Mouse (Mus musculus) hindbrain, embryonic 15.5 days (tissue): Measurements from ENCODE around the gene Eddm3b. TPM values are rescaled to one million over a fixed set of nuclear protein-coding genes. Genes with fewer than 3 reads are reported as not detected.
"Not testable (repeated sequence)": the region's sequence is repeated elsewhere in the genome, so short reads cannot be mapped to it uniquely, and the experiment has no call there.

ENCODE experiments used
- ATAC-seq: fragments of 200-750 bp; cut with Nextera tagmentation; 2 replicates; pipeline ENCODE4 v1.8.0; 2017; ENCODE audit warnings: low read depth, moderate number of reproducible peaks, moderate TSS enrichment; ENCODE audit not compliant: low FRiP score
- H3K27ac ChIP-seq: fragments of 300-500 bp; sonication (generic); replicated peaks from 2 replicates; pipeline ENCODE4 v1.5.1; 2015; ENCODE audit warnings: mild to moderate bottlenecking, inconsistent platforms
- H3K27me3 ChIP-seq: fragments of 300-500 bp; sonication (generic); 2 replicates; pipeline ENCODE4 v1.6.1; 2015; ENCODE audit warnings: control low read depth, inconsistent platforms
- H3K36me3 ChIP-seq: fragments of 300-500 bp; sonication (generic); 2 replicates; pipeline ENCODE4 v1.6.1; 2015; ENCODE audit warnings: control low read depth, inconsistent platforms
- H3K4me1 ChIP-seq: fragments of 300-500 bp; sonication (generic); replicated peaks from 2 replicates; pipeline ENCODE4 v1.6.1; 2015; ENCODE audit warnings: control low read depth, inconsistent platforms
- H3K4me2 ChIP-seq: fragments of 300-500 bp; sonication (generic); 2 replicates; pipeline ENCODE4 v1.6.1; 2015; ENCODE audit warnings: moderate library complexity, mild to moderate bottlenecking, inconsistent platforms
- H3K4me3 ChIP-seq: fragments of 300-500 bp; sonication (generic); 2 replicates; pipeline ENCODE4 v1.5.1; 2015; ENCODE audit warnings: mild to moderate bottlenecking, inconsistent platforms
- H3K9ac ChIP-seq: fragments of 300-500 bp; sonication (generic); 2 replicates; pipeline ENCODE4 v1.6.1; 2015; ENCODE audit warnings: inconsistent platforms
- H3K9me3 ChIP-seq: fragments of 300-500 bp; sonication (generic); 2 replicates; pipeline ENCODE4 v1.6.1; 2016; ENCODE audit warnings: control low read depth, inconsistent platforms
- WGBS: fragments of 180-500 bp; shearing (Covaris S2); methylation state at CpG from one replicate; pipeline ENCODE4 v1.1.7; 2015; 5-methylcytosine and 5-hydroxymethylcytosine counted together
- polyA plus RNA-seq: library from polyadenylated mRNA; unstranded; fragments of >200 nt; fragmentation: Nextera tagmentation; extraction: Ambion mirVana; gene quantifications from 2 replicates; pipeline ENCODE4 v1.2.1, GENCODE M21; 2015

The Eddm3b gene
- polyA plus RNA-seq, 1 experiment from 2014 or later: not detected

DNA sequence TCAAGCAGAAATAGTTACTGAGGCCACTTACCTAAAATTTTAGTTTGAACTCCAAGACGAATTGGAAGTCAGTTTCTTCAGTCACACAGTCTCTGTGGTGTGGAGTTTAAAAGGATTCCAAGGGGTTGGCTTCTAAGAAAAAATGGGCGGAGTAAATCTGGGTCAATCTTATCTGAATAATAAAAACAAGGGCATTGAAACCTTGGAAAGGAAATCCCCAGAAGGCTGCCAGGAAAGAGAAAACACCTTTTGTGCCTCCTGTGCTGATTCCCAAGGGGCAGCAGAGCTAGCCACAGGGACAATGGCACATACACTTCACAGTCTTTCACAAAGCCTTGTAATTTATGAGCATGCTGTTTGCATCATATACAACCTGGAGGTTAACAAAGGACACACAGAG is 32.5 kb downstream of the Eddm3b start, which contains the start of gene Rnase1:
Gene Rnase1 (minus strand): TSS at position 101 of the 400 bp plus-strand sequence.
- H3K4me2 ChIP-seq: no peak within 1 kb of the TSS
- H3K9me3 ChIP-seq: no peaks in the 10 kb centered on the region
- no peaks in the 10 kb centered on the region for H3K27me3 ChIP-seq
- WGBS: 36% methylated on average over 2 of the region's 2 CpGs
- H3K9ac ChIP-seq: no peak within 1 kb of the TSS
- no peaks in the 10 kb centered on the region for H3K36me3 ChIP-seq
- H3K4me3 ChIP-seq: no peak within 1 kb of the TSS
- H3K4me1 ChIP-seq: no peaks in the 10 kb centered on the region
- H3K27ac ChIP-seq: no peak within 1 kb of the TSS
- no peak for ATAC-seq

DNA sequence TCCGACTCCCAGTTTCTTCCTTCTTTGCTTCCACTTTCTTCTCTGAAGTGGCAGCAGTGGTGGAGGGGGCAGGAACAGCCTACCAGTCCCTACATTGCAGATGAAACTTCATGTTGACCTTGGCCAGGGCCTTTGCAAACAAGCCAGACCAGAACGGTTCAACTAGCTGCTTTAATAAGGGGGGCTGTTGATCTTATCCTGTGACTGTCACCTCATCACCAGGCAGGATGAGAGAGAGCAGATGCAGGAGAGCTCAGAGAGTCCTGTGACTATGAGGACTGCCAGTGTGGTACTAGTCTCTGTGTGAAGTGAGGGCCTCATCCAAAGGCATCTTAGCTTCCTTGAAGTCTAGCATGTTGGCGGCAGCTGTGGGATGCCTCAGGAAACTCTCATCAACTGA is 33.8 kb downstream of the Eddm3b start:
- Histone ChIP-seq H3K4me3 (no peak overlapping the region), H3K4me1 (no peaks in the 10 kb centered on the region), H3K9ac (no peak overlapping the region), H3K4me2 (no peak overlapping the region), H3K27me3 (no peaks in the 10 kb centered on the region), H3K36me3 (no peaks in the 10 kb centered on the region), H3K27ac (no peak overlapping the region), H3K9me3 (no peaks in the 10 kb centered on the region)
- ATAC-seq: no peak
- WGBS: 65% methylated on average over 3 of the region's 3 CpGs

DNA sequence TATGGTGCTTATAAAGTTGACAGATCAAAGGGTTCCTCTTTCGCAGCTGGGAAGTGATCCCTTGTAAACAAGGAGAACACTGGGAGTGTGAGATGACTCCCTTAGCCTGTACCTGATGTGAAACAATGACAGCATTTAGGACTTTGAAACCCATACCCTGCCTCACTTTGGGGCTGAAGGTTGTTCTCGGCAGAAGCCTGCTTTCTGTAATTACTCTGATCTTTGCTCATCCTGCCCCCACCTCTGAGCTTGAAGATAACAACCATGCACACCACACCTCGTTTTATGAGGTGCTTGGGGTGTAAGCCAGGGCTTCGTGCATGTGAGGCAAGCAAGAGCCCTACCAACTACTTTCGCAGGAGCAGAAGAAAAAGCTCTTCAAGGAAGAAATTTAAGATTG is 34.9 kb downstream of the Eddm3b start:
- Histone ChIP-seq H3K4me1 (no peaks in the 10 kb centered on the region), H3K36me3 (no peaks in the 10 kb centered on the region), H3K27ac (no peak overlapping the region), H3K9ac (no peak overlapping the region), H3K27me3 (no peaks in the 10 kb centered on the region), H3K4me3 (no peak overlapping the region), H3K4me2 (no peak overlapping the region), H3K9me3 (no peaks in the 10 kb centered on the region)
- 77% methylated on average over 5 of the region's 5 CpGs for WGBS
- no peak for ATAC-seq

GRCm38 (mm10) chr14:51150206-51150831 is 36.1 kb downstream of the Eddm3b start:
- Histone ChIP-seq H3K27ac (no peak overlapping the region), H3K9ac (no peak overlapping the region), H3K4me1 (no peaks in the 10 kb centered on the region), H3K27me3 (no peaks in the 10 kb centered on the region), H3K4me3 (no peak overlapping the region), H3K4me2 (no peak overlapping the region), H3K9me3 (no peaks in the 10 kb centered on the region), H3K36me3 (no peaks in the 10 kb centered on the region)
- WGBS: 84% methylated on average over 3 of the region's 3 CpGs
- no peak for ATAC-seq

DNA sequence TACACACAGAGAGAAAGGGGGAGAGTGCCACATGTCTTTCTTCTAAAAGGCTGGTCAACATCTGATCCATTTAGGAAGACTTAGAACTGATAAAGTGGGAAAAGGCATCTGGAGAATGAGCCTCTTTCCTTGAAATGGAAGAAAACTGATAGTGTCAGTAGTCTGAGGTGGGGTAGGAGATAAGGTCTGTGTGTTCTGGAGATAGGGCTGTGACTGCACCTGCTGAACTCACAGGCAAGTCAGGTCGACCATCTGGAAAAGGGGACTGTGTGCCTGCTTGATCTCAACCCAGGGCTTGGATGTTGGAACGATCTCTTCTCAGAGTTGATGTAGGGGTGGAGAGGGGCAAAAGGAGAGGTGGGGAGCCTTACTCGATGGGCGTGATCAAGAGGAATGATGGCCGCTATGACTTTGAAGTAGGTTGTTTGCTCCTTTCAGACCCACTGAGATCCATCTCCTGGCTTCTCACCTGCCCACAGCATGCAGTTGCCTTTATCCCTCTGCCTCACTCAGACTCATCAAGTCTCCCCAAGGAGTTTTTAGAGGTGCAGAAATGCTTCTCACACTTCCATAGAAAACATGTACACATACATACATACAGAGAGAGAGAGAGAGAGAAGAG is 38.1 kb downstream of the Eddm3b start:
- Histone ChIP-seq H3K27me3 (no peaks in the 10 kb centered on the region), H3K36me3 (no peaks in the 10 kb centered on the region), H3K4me2 (no peak overlapping the region), H3K27ac (no peak overlapping the region), H3K4me3 (no peak overlapping the region), H3K9me3 (no peaks in the 10 kb centered on the region), H3K9ac (no peak overlapping the region), H3K4me1 (no peaks in the 10 kb centered on the region)
- 88% methylated on average over 5 of the region's 5 CpGs for WGBS
- ATAC-seq: no peak

DNA sequence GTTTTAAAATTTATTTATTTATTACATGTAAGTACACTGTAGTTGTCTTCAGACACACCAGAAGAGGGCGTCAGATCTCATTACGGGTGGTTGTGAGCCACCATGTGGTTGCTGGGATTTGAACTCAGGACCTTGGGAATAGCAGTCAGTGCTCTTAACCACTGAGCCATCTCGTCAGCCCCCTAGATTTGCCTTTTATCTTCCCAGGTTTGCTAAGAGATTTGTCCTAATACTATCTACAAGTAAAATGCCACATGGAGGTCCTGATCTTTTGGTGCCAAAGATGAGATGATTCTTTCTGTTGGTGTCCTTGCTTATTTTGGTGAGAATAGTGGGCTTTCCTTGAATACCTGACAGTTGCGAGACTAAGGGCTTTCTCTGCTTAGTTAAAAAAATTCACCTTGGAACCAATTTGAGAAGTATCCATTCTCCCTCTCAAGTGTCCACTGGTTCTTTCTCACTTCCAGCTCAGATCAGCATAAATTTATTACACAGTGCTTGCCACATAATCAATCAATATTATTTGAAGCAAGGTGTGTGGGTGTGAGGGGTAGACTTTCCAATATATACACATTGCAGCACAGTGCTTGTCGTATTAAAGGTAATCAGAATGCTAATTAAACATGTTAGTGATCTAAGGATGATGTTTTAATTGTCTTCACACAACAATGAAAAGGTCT is 42.0 kb downstream of the Eddm3b start:
- no peak for ATAC-seq
- Histone ChIP-seq H3K4me1 (no peaks in the 10 kb centered on the region), H3K4me3 (no peak overlapping the region), H3K27me3 (no peaks in the 10 kb centered on the region), H3K36me3 (no peaks in the 10 kb centered on the region), H3K4me2 (no peak overlapping the region), H3K9ac (no peak overlapping the region), H3K9me3 (no peaks in the 10 kb centered on the region), H3K27ac (no peak overlapping the region)
- WGBS: 92% methylated on average over 5 of the region's 5 CpGs

DNA sequence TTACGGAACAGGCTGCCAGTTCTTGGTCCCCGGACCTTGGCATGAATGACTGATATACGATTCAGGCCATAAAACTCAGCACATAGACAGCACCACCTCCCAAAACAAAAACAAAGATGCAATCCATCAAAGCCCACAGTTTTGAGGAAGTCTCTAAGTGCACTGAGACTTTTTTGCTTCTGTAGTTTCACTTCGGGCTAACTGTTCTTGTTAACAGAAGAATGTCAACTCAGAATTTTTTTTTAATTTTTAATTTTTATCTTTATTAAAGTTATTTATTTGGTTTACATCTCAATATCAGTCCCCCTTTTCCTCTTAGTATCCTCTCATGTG is 42.5 kb downstream of the Eddm3b start:
- H3K4me2 ChIP-seq: no peak overlapping the region
- H3K4me3 ChIP-seq: no peak overlapping the region
- H3K9ac ChIP-seq: no peak overlapping the region
- no peaks in the 10 kb centered on the region for H3K27me3 ChIP-seq
- H3K9me3 ChIP-seq: no peaks in the 10 kb centered on the region
- H3K4me1 ChIP-seq: no peaks in the 10 kb centered on the region
- no peak overlapping the region for H3K27ac ChIP-seq
- 63% methylated on average over 4 of the region's 4 CpGs for WGBS
- H3K36me3 ChIP-seq: no peaks in the 10 kb centered on the region
- no peak for ATAC-seq

GRCm38 (mm10) chr14:51157072-51157471 is 42.8 kb downstream of the Eddm3b start:
- 96% methylated on average over 1 of the region's 1 CpGs for WGBS
- no peaks in the 10 kb centered on the region for H3K36me3 ChIP-seq
- no peak overlapping the region for H3K4me3 ChIP-seq
- no peak overlapping the region for H3K27ac ChIP-seq
- no peaks in the 10 kb centered on the region for H3K9me3 ChIP-seq
- no peak overlapping the region for H3K9ac ChIP-seq
- H3K4me2 ChIP-seq: no peak overlapping the region
- H3K27me3 ChIP-seq: no peaks in the 10 kb centered on the region
- H3K4me1 ChIP-seq: no peaks in the 10 kb centered on the region
- ATAC-seq: no peak

DNA sequence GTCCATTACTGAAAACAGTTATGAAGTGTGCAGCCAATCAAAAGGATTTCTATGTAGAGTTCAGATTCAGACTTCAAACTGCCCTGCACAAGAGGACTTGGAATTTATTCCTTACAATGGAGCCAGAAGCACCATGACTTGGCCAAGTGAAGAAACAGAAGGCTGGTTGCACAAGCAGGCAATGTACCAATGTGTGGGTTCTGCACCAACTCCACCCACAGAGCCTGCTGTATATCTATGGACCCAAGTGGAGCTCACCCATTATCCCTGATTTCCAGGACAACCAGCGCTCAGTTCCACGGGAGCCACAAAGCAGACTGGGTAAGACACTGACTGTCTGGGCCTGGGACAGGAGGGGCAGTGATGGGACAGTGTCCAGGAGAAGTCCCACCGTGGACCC is 47.8 kb downstream of the Eddm3b start, which contains the start of gene Rnase2b:
Gene Rnase2b (plus strand): TSS at position 285 of the 400 bp plus-strand sequence.
- H3K9ac ChIP-seq, H3K4me2 ChIP-seq, H3K36me3 ChIP-seq, H3K9me3 ChIP-seq, H3K27ac ChIP-seq, H3K27me3 ChIP-seq, H3K4me1 ChIP-seq, H3K4me3 ChIP-seq, ATAC-seq: not testable (repeated sequence)
- WGBS: 91% methylated on average over 3 of the region's 3 CpGs

- 93% methylated on average over 6 of the region's 6 CpGs for WGBS
- not testable (repeated sequence) for H3K36me3 ChIP-seq, ATAC-seq, H3K9me3 ChIP-seq, H3K9ac ChIP-seq, H3K27me3 ChIP-seq, H3K4me2 ChIP-seq, H3K4me3 ChIP-seq, H3K27ac ChIP-seq, H3K4me1 ChIP-seq
Measured at GRCm38 (mm10) chr14:51163323-51163722, 49.1 kb downstream of the Eddm3b start.

DNA sequence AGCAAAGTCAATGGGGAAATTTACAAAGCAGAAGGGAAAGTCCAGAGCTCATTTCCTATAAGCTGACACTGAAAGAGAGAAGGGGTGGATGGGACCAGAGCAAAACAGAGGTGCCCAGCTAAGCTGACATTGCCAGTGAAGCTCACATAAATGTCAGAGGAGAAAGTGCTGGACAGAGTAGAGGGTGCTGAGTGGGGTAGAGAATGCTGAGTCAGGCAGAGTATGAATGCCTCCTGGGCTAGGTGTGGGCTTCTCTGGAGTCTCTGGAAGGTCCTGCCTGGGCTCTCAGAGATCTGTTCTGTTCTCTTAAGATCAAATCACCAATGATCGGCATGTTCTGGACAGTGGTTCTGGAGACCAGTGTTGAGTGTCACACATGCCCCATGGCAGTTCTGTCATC is 51.2 kb downstream of the Eddm3b start:
- no peaks in the 10 kb centered on the region for H3K4me1 ChIP-seq
- no peaks in the 10 kb centered on the region for H3K27me3 ChIP-seq
- H3K9ac ChIP-seq: no peak overlapping the region
- H3K4me2 ChIP-seq: no peak overlapping the region
- H3K9me3 ChIP-seq: no peaks in the 10 kb centered on the region
- WGBS: 96% methylated on average over 1 of the region's 1 CpGs
- no peak for ATAC-seq
- no peak overlapping the region for H3K27ac ChIP-seq
- H3K36me3 ChIP-seq: no peaks in the 10 kb centered on the region
- no peak overlapping the region for H3K4me3 ChIP-seq

DNA sequence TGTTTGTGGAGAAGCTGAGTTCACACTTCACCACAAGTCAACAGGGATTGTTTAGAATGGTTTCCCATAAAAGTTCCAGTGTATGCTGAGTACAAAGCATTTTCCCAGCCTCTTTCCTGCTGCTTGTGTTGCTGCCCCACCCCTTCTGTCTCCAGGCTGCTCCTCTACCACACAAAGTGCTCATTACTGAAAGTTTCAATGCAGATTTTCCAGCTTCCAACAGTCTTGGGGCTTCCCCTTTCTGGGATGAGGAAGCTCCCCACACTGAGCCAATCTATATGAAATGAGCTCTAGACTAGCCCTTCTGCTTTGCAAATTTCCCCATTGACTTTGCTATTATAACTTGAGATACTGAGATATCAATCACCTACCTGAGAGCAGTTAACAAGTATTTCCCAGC is 51.8 kb downstream of the Eddm3b start:
- Histone ChIP-seq H3K4me3 (no peak overlapping the region), H3K36me3 (no peaks in the 10 kb centered on the region), H3K27me3 (no peaks in the 10 kb centered on the region), H3K4me1 (no peaks in the 10 kb centered on the region), H3K9me3 (no peaks in the 10 kb centered on the region), H3K27ac (no peak overlapping the region), H3K9ac (no peak overlapping the region), H3K4me2 (no peak overlapping the region)
- ATAC-seq: no peak
